Mouse (Mus musculus) ovary, adult 10 weeks (tissue): ENCODE data around the gene Dnah1. TPM values are rescaled to one million over a fixed set of nuclear protein-coding genes. Genes with fewer than 3 reads are reported as not detected.

Experiments
- polyA plus RNA-seq: library from polyadenylated mRNA; stranded (reverse); fragments of 350-450 nt; fragmentation: Illumina TruSeq; extraction: RNeasy Lipid Tissue Mini Kit (QIAGEN cat#74804); gene quantifications from one replicate; pipeline ENCODE4 v1.2.3, GENCODE M21; 2014

Gene Dnah1
- 0.29 TPM for polyA plus RNA-seq

GRCm38 (mm10) chr14:31323849-31324792, at the start of gene Dnah1:
Gene Dnah1 (minus strand): TSS chr14:31323896.

GRCm38 (mm10) chr14:31336369-31337155, 12.9 kb upstream of the Dnah1 start, which contains the start of gene Capn7:
Gene Capn7 (plus strand): TSS chr14:31336638.

DNA sequence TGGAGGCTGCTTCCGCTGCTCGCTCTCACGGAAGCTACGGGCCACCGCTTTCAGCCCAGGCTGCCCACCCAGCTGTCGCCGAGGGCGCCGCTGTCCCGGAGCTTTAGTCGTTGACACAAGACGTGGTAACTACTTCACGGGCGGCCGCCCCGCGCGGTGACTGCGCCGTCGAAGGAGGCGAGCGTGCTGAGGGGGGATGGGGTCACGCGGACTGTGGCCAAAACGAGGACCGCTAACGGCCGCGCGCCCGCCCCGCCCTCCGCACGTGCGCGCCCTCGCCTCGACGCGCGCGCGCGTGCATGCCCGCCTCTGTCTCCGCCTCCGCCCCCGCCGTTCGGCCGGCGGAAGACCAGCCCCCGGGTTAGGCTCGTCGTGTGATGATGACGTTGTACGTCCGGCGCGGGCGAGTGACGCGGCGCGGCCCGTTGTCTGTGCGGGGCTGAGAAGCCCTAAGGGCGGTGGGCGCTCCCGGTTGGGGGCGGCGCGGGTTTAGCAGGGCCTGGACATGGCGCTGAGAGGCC, 72.6 kb downstream of the Dnah1 start, which contains the start of the genes Phf7 and Bap1:
Gene Phf7, minus strand, starts transcription at position 234 of the 521 bp plus-strand sequence.
Gene Bap1, plus strand, starts transcription at position 367 of the 521 bp plus-strand sequence.

GRCm38 (mm10) chr14:31217666-31218065, 106.0 kb downstream of the Dnah1 start, which contains the start of gene Sema3g:
Gene Sema3g (plus strand): TSS chr14:31217860.

GRCm38 (mm10) chr14:31216846-31217245, 106.8 kb downstream of the Dnah1 start, which contains the start of gene Nisch:
Gene Nisch (minus strand): TSS chr14:31216946.

Other genes with a start within 250 kb of the Dnah1 start
- 6.6 TPM for gene Smim4, start 194.9 kb downstream of the Dnah1 start, polyA plus RNA-seq
- 3.3 TPM for gene Nt5dc2, start 192.8 kb downstream of the Dnah1 start, polyA plus RNA-seq
- 1.7 TPM for gene Stab1, start 155.3 kb downstream of the Dnah1 start, polyA plus RNA-seq
- gene Tnnc1, start 115.6 kb downstream of the Dnah1 start, polyA plus RNA-seq, result not detected
- gene Nisch, start 107.0 kb downstream of the Dnah1 start, polyA plus RNA-seq, result 84.3 TPM
- gene Sema3g, start 106.0 kb downstream of the Dnah1 start, polyA plus RNA-seq, result 8.8 TPM
- 9.7 TPM for gene Phf7, start 72.6 kb downstream of the Dnah1 start, polyA plus RNA-seq
- 6.2 TPM for gene Bap1, start 72.4 kb downstream of the Dnah1 start, polyA plus RNA-seq
- 142 TPM for gene Capn7, start 12.7 kb upstream of the Dnah1 start, polyA plus RNA-seq
- gene Sh3bp5, start 112.2 kb upstream of the Dnah1 start, polyA plus RNA-seq, result 73.6 TPM
- gene Eaf1, start 170.5 kb upstream of the Dnah1 start, polyA plus RNA-seq, result 44.0 TPM
- gene Mettl6, start 171.1 kb upstream of the Dnah1 start, polyA plus RNA-seq, result 90.1 TPM